Mouse (Mus musculus) midbrain, embryonic 12.5 days (tissue): Measurements from ENCODE around the gene Chit1. TPM values are rescaled to one million over a fixed set of nuclear protein-coding genes. Genes with fewer than 3 reads are reported as not detected.
A peak's percentile ranks its signal among the peaks of the same experiment; 100 is the strongest.

ENCODE experiments used
- ATAC-seq: fragments of 200-750 bp; cut with Nextera tagmentation; 2 replicates; pipeline ENCODE4 v1.8.0; 2017; ENCODE audit warnings: low read depth, moderate TSS enrichment, moderate library complexity; ENCODE audit not compliant: low FRiP score
- H3K27ac ChIP-seq: fragments of 300-500 bp; sonication (generic); replicated peaks from 2 replicates; pipeline ENCODE4 v1.5.1; 2016; ENCODE audit warnings: mild to moderate bottlenecking
- H3K27me3 ChIP-seq: fragments of 300-500 bp; sonication (generic); 2 replicates; pipeline ENCODE4 v1.6.1; 2016; ENCODE audit warnings: mild to moderate bottlenecking
- H3K36me3 ChIP-seq: fragments of 300-500 bp; sonication (generic); 2 replicates; pipeline ENCODE4 v1.6.1; 2016
- H3K4me1 ChIP-seq: fragments of 300-500 bp; sonication (generic); 2 replicates; pipeline ENCODE4 v1.6.1; 2016
- H3K4me2 ChIP-seq: fragments of 300-500 bp; sonication (generic); replicated peaks from 2 replicates; pipeline ENCODE4 v1.6.1; 2016; ENCODE audit warnings: mild to moderate bottlenecking, moderate library complexity
- H3K4me3 ChIP-seq: fragments of 300-500 bp; sonication (generic); 2 replicates; pipeline ENCODE4 v1.5.1; 2016; ENCODE audit warnings: mild to moderate bottlenecking
- H3K9ac ChIP-seq: fragments of 300-500 bp; sonication (generic); replicated peaks from 2 replicates; pipeline ENCODE4 v1.6.1; 2016; ENCODE audit warnings: mild to moderate bottlenecking, moderate library complexity
- H3K9me3 ChIP-seq: fragments of 300-500 bp; sonication (generic); 2 replicates; pipeline ENCODE4 v1.6.1; 2016; ENCODE audit warnings: mild to moderate bottlenecking
- WGBS: fragments of 180-500 bp; shearing (Covaris S2); methylation state at CpG from one replicate; pipeline ENCODE4 v1.1.7; 2016; 5-methylcytosine and 5-hydroxymethylcytosine counted together
- polyA plus RNA-seq: library from polyadenylated mRNA; unstranded; fragments of >200 nt; fragmentation: Nextera tagmentation; extraction: Ambion mirVana; gene quantifications from 2 replicates; pipeline ENCODE4 v1.2.1, GENCODE M21; 2016

Chit1 gene
- polyA plus RNA-seq, 1 experiment from 2014 or later, result not detected

GRCm38 (mm10) chr1:134120179-134120578 is 9.1 kb downstream of the Chit1 start:
- H3K4me1 ChIP-seq, result peaks cover 9% of the 10 kb centered on the region
- H3K9me3 ChIP-seq, result no peaks in the 10 kb centered on the region
- no peak overlapping the region for H3K4me2 ChIP-seq
- H3K27me3 ChIP-seq, result no peaks in the 10 kb centered on the region
- WGBS, result 3% methylated on average over 5 of the region's 5 CpGs
- no peak overlapping the region for H3K27ac ChIP-seq
- no peak overlapping the region for H3K4me3 ChIP-seq
- no peak for ATAC-seq
- H3K36me3 ChIP-seq, result no peaks in the 10 kb centered on the region
- H3K9ac ChIP-seq, result no peak overlapping the region

- Histone ChIP-seq H3K4me3 (no peak overlapping the region), H3K4me1 (no peaks in the 10 kb centered on the region), H3K9ac (no peak overlapping the region), H3K4me2 (no peak overlapping the region), H3K27ac (no peak overlapping the region), H3K9me3 (no peaks in the 10 kb centered on the region), H3K36me3 (no peaks in the 10 kb centered on the region), H3K27me3 (no peaks in the 10 kb centered on the region)
- WGBS, result 57% methylated on average over 9 of the region's 9 CpGs
- no peak for ATAC-seq
Observed at GRCm38 (mm10) chr1:134122195-134122594, 11.2 kb downstream of the Chit1 start.

- Histone ChIP-seq H3K4me1 (no peaks in the 10 kb centered on the region), H3K4me2 (no peak overlapping the region), H3K27me3 (no peaks in the 10 kb centered on the region), H3K9ac (no peak overlapping the region), H3K27ac (no peak overlapping the region), H3K9me3 (no peaks in the 10 kb centered on the region), H3K36me3 (no peaks in the 10 kb centered on the region), H3K4me3 (no peak overlapping the region)
- no peak for ATAC-seq
- WGBS, result 62% methylated on average over 11 of the region's 11 CpGs
Observed at GRCm38 (mm10) chr1:134133316-134133715, 22.3 kb downstream of the Chit1 start.

- H3K27me3 ChIP-seq, result no peaks in the 10 kb centered on the region
- H3K27ac ChIP-seq, result no peak overlapping the region
- no peaks in the 10 kb centered on the region for H3K36me3 ChIP-seq
- 63% methylated on average over 3 of the region's 3 CpGs for WGBS
- H3K4me2 ChIP-seq, result no peak overlapping the region
- H3K4me3 ChIP-seq, result no peak overlapping the region
- H3K9me3 ChIP-seq, result no peaks in the 10 kb centered on the region
- H3K4me1 ChIP-seq, result no peaks in the 10 kb centered on the region
- ATAC-seq, result no peak
- no peak overlapping the region for H3K9ac ChIP-seq
Observed at GRCm38 (mm10) chr1:134136351-134136750, 25.3 kb downstream of the Chit1 start.

GRCm38 (mm10) chr1:134138424-134138823 is 27.4 kb downstream of the Chit1 start:
- WGBS, result 87% methylated on average over 9 of the region's 9 CpGs
- Histone ChIP-seq H3K4me3 (no peak overlapping the region), H3K9me3 (no peaks in the 10 kb centered on the region), H3K27me3 (no peaks in the 10 kb centered on the region; the same call in 1 of the 2 replicates), H3K4me2 (no peak overlapping the region), H3K27ac (no peak overlapping the region), H3K36me3 (no peaks in the 10 kb centered on the region), H3K4me1 (peaks cover 11% of the 10 kb centered on the region), H3K9ac (no peak overlapping the region)
- ATAC-seq, result no peak

- no peak overlapping the region for H3K4me2 ChIP-seq
- H3K4me3 ChIP-seq, result no peak overlapping the region
- no peak overlapping the region for H3K9ac ChIP-seq
- H3K36me3 ChIP-seq, result no peaks in the 10 kb centered on the region
- WGBS, result 48% methylated on average over 4 of the region's 4 CpGs
- ATAC-seq, result peak; percentile 41; the same call in 1 of the 2 replicates
- no peak overlapping the region; the same call in 1 of the 2 replicates for H3K27ac ChIP-seq
- H3K27me3 ChIP-seq, result peaks cover 17% of the 10 kb centered on the region
- H3K4me1 ChIP-seq, result peaks cover 11% of the 10 kb centered on the region
- H3K9me3 ChIP-seq, result no peaks in the 10 kb centered on the region
Observed at GRCm38 (mm10) chr1:134142363-134142794, 31.3 kb downstream of the Chit1 start.

- Histone ChIP-seq H3K4me1 (peaks cover 11% of the 10 kb centered on the region), H3K4me2 (no peak overlapping the region), H3K4me3 (no peak overlapping the region), H3K36me3 (no peaks in the 10 kb centered on the region), H3K9ac (no peak overlapping the region), H3K9me3 (no peaks in the 10 kb centered on the region), H3K27me3 (peaks cover 20% of the 10 kb centered on the region), H3K27ac (no peak overlapping the region)
- 91% methylated on average over 8 of the region's 8 CpGs for WGBS
- ATAC-seq, result no peak
Observed at GRCm38 (mm10) chr1:134146066-134146465, 35.0 kb downstream of the Chit1 start.

GRCm38 (mm10) chr1:134150076-134150475 is 39.0 kb downstream of the Chit1 start:
- no peak for ATAC-seq
- Histone ChIP-seq H3K36me3 (no peaks in the 10 kb centered on the region), H3K4me1 (no peaks in the 10 kb centered on the region), H3K27me3 (peaks cover 16% of the 10 kb centered on the region; the same call in 1 of the 2 replicates), H3K4me2 (no peak overlapping the region), H3K27ac (no peak overlapping the region), H3K9ac (no peak overlapping the region), H3K4me3 (no peak overlapping the region), H3K9me3 (no peaks in the 10 kb centered on the region)
- WGBS, result 67% methylated on average over 8 of the region's 8 CpGs

GRCm38 (mm10) chr1:134150745-134151144 is 39.7 kb downstream of the Chit1 start:
- WGBS, result 91% methylated on average over 9 of the region's 9 CpGs
- ATAC-seq, result no peak
- Histone ChIP-seq H3K27me3 (peaks cover 11% of the 10 kb centered on the region; the same call in 1 of the 2 replicates), H3K9me3 (no peaks in the 10 kb centered on the region), H3K9ac (no peak overlapping the region), H3K36me3 (no peaks in the 10 kb centered on the region), H3K4me1 (no peaks in the 10 kb centered on the region), H3K27ac (no peak overlapping the region), H3K4me2 (no peak overlapping the region), H3K4me3 (no peak overlapping the region)

GRCm38 (mm10) chr1:134151655-134152412 is 40.8 kb downstream of the Chit1 start:
- Histone ChIP-seq H3K9ac (no peak overlapping the region), H3K27ac (no peak overlapping the region), H3K9me3 (no peaks in the 10 kb centered on the region), H3K4me3 (no peak overlapping the region), H3K36me3 (no peaks in the 10 kb centered on the region), H3K27me3 (peaks cover 11% of the 10 kb centered on the region; the same call in 1 of the 2 replicates), H3K4me1 (no peaks in the 10 kb centered on the region), H3K4me2 (no peak overlapping the region)
- ATAC-seq, result peak; percentile 80
- 33% methylated on average over 13 of the region's 13 CpGs for WGBS

- Histone ChIP-seq H3K9me3 (no peaks in the 10 kb centered on the region), H3K4me2 (no peak overlapping the region), H3K4me3 (no peak overlapping the region), H3K9ac (no peak overlapping the region), H3K4me1 (no peaks in the 10 kb centered on the region), H3K36me3 (no peaks in the 10 kb centered on the region), H3K27ac (no peak overlapping the region), H3K27me3 (peaks cover 11% of the 10 kb centered on the region; the same call in 1 of the 2 replicates)
- no peak for ATAC-seq
- WGBS, result 82% methylated on average over 21 of the region's 21 CpGs
Observed at GRCm38 (mm10) chr1:134152626-134153590, 41.9 kb downstream of the Chit1 start.

GRCm38 (mm10) chr1:134154121-134154520 is 43.1 kb downstream of the Chit1 start:
- H3K4me2 ChIP-seq, result no peak overlapping the region
- no peak overlapping the region for H3K27ac ChIP-seq
- H3K36me3 ChIP-seq, result no peaks in the 10 kb centered on the region
- H3K4me1 ChIP-seq, result no peaks in the 10 kb centered on the region
- ATAC-seq, result no peak
- 91% methylated on average over 3 of the region's 3 CpGs for WGBS
- H3K9ac ChIP-seq, result no peak overlapping the region
- no peak overlapping the region for H3K4me3 ChIP-seq
- H3K27me3 ChIP-seq, result peaks cover 12% of the 10 kb centered on the region; the same call in 1 of the 2 replicates
- H3K9me3 ChIP-seq, result no peaks in the 10 kb centered on the region
